Mouse (Mus musculus) heart, adult 2 months (tissue): Measurements from ENCODE around the gene Gapdhs.
"Not testable (repeated sequence)": the region's sequence is repeated elsewhere in the genome, so short reads cannot be mapped to it uniquely, and the experiment has no call there.

Source experiments
- CTCF ChIP-seq: fragments of 200-600 bp; IDR thresholded peaks from 2 replicates; pipeline ENCODE4 v1.8.1; 2022; ENCODE audit warnings: antibody characterized with exemption, mild to moderate bottlenecking, moderate library complexity
- EP300 ChIP-seq: fragments of 200-500 bp; IDR thresholded peaks from 2 replicates; pipeline ENCODE4 v1.6.1; 2011; ENCODE audit warnings: low read depth, low read length, control low read depth; ENCODE audit not compliant: insufficient read depth
- POLR2A ChIP-seq: fragments of 200-500 bp; IDR thresholded peaks from 2 replicates; pipeline ENCODE4 v1.6.1; 2011; ENCODE audit warnings: mild to moderate bottlenecking, low read depth, low read length, control low read depth; ENCODE audit not compliant: insufficient read depth

- TF ChIP-seq POLR2A, CTCF, EP300: not testable (repeated sequence)
Observed at GRCm38 (mm10) chr7:30743617-30744016, at the start of gene Gapdhs.
